Mouse (Mus musculus): Measurements from ENCODE around the gene Stard9.

DNA sequence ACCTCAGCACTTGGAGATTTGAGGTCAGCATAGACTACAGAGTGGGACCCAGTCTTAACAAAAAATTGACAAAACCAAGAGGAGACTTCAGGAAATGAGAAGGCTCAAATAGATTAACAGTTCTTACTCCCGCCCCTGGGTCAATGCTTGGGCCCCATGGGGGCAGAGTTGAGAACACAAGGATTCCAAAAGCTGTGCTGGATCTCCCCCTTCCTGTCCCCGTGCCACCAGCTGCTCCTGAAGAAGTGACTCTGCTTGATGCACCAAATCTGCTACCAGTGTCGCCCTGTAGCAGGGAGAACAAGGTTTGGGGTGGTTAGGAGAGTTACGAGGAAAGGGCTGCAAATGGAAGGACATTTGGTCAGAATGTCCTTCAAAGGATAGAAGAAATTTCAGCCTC is 94.7 kb downstream of the Stard9 start:
- no peak for TF ChIP-seq CTCF (IDR thresholded peaks at IDR 0.05; ENCODE audit: low read depth, low read length)
- no peak for TF ChIP-seq TAL1 (conservative IDR thresholded peaks at IDR 0.05; ENCODE audit: low read depth, low read length)
- no peak for TF ChIP-seq GATA1 (IDR thresholded peaks at IDR 0.05; ENCODE audit: borderline replicate concordance, low read length)
- no peak for TF ChIP-seq POLR2AphosphoS5 (IDR thresholded peaks at IDR 0.05; ENCODE audit: insufficient replicate concordance, low read depth, low read length)
- TF ChIP-seq GATA2 (IDR thresholded peaks at IDR 0.05; ENCODE audit: borderline replicate concordance, low read depth, low read length): no peak

Data from G1E (cell line).